Mouse (Mus musculus): ENCODE data around the gene Ccdc167. TPM values are rescaled to one million over a fixed set of nuclear protein-coding genes. Genes with fewer than 3 reads are reported as not detected.

The Ccdc167 gene
- polyA plus RNA-seq (2015; fragmentation: Nextera tagmentation; extraction: Ambion mirVana) = 12.4 and 12.9 TPM in 2 replicates

DNA sequence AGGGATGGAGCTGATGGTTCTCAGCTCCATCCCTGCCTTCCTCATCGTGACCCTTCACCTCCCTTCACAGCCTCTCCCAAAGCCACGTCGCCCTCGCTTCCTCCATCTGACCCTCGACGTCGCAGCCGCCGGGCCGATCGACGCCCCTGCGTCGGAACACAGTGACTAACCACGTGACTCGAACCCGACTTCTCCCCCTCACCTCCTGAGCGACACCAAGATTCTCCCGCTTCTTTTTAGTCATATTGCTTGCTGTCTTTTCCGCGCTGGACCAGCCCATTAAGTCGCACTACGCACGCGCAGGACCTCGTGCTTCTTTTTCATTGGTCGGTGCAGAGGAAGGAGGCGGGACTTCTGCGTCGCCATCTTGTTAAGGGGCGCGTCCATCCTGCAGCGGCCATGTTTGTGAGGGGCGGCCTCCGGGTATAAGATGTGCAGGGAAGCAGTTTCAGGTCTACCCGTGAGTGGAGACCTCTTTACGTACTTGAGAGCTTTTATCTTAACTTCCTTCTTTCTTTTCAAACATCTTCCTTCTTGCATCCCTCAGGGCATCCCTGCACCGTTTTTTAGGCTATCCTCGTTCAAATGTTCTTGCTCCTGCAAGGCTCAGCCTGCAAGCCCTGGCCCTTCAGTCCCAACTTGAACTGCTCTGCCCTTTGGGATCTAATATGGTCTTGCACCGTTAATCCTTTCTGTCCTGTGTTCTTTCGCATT, at the start of gene Ccdc167:
Gene Ccdc167, minus strand, starts transcription at position 313 of the 714 bp plus-strand sequence.
- peak; percentile 96 for ATAC-seq (replicated peaks)
- Histone ChIP-seq H3K9ac (replicated peaks) (peak within 1 kb of the TSS; percentile 69), H3K4me1 (peaks cover 49% of the 10 kb centered on the region), H3K4me3 (peak within 1 kb of the TSS; percentile 62), H3K27ac (replicated peaks) (peak within 1 kb of the TSS; percentile 71), H3K9me3 (no peaks in the 10 kb centered on the region), H3K27me3 (no peaks in the 10 kb centered on the region), H3K36me3 (no peaks in the 10 kb centered on the region), H3K4me2 (replicated peaks) (peak within 1 kb of the TSS; percentile 95)
- WGBS = 5% methylated on average over 41 of the region's 41 CpGs

DNA sequence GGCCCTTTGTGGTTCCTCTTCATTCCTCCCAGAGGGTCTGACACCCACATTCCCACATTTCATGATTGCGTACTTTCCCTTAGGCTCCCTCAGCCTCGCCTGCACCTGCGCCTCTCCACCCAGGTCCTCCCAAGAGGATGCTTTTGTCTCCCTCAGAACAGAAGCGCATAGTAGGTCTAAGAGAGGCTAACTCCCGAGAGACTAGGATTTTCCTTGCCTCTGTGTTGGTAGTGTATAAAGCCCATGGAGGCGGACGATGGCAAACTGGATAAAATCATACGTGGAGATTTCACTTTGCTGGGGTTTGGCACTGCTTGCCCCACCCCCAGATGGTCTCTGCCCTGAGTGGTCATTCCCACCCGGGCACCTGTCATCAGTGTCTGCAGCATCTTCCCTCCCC, 48.5 kb upstream of the Ccdc167 start:
- Histone ChIP-seq H3K9me3 (no peaks in the 10 kb centered on the region), H3K36me3 (no peaks in the 10 kb centered on the region), H3K27me3 (no peaks in the 10 kb centered on the region), H3K4me1 (peaks cover 9% of the 10 kb centered on the region), H3K27ac (replicated peaks) (no peak overlapping the region), H3K9ac (replicated peaks) (no peak overlapping the region), H3K4me3 (no peak overlapping the region), H3K4me2 (replicated peaks) (no peak overlapping the region)
- 88% methylated on average over 9 of the region's 9 CpGs for WGBS
- no peak for ATAC-seq (replicated peaks)

DNA sequence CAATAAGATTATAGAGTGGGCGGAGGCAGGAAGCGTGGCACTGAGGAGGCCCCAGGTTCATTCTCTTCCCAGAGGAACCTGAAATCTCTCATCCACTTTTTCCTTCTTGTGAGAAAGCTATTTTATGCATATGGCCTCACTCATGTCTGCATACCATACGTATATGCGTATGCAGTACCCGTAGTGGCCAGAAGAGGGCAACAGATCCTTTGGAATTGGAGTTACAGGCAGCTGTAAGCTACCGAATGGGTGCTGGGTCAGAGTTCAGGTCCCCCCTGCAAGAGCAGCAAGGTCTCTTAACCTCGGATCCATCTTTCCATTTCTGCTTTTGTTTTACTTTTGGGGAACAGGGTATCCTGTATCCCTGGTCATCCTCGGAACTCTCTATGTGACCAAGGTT, 45.7 kb upstream of the Ccdc167 start:
- peaks cover 13% of the 10 kb centered on the region for H3K4me1 ChIP-seq
- H3K4me2 ChIP-seq (replicated peaks) = no peak overlapping the region
- 71% methylated on average over 8 of the region's 8 CpGs for WGBS
- H3K9ac ChIP-seq (replicated peaks) = no peak overlapping the region
- ATAC-seq (replicated peaks) = no peak
- H3K27me3 ChIP-seq = no peaks in the 10 kb centered on the region
- no peak overlapping the region for H3K4me3 ChIP-seq
- no peak overlapping the region for H3K27ac ChIP-seq (replicated peaks)
- H3K9me3 ChIP-seq = no peaks in the 10 kb centered on the region
- H3K36me3 ChIP-seq = no peaks in the 10 kb centered on the region

DNA sequence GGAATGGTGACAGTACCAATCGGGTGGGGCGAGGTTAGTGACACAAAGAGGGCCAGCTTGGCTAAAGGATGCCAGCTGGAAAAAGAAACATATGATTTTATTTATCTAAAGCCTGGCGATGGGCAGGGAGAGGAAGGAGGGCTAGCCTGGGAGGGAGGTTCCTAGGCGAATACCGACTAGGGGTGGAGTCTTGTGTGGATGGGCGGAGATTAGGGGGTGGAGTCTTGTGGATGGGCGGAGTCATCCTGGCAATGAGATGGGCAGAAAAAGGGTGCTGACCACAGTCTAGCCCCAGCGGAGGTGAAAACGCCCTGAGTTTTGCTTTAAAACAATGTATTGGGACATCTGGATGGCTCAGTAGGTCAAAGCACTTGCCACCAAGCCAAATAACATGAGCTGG, 45.1 kb upstream of the Ccdc167 start:
- Histone ChIP-seq H3K4me2 (replicated peaks) (no peak overlapping the region), H3K4me3 (no peak overlapping the region), H3K9me3 (no peaks in the 10 kb centered on the region), H3K9ac (replicated peaks) (no peak overlapping the region), H3K4me1 (peaks cover 13% of the 10 kb centered on the region), H3K27me3 (no peaks in the 10 kb centered on the region), H3K27ac (replicated peaks) (0 out of 2 replicates have a peak overlapping the region, but pooled peaks have one; percentile 82), H3K36me3 (no peaks in the 10 kb centered on the region)
- 80% methylated on average over 9 of the region's 9 CpGs for WGBS
- no peak for ATAC-seq (replicated peaks)

DNA sequence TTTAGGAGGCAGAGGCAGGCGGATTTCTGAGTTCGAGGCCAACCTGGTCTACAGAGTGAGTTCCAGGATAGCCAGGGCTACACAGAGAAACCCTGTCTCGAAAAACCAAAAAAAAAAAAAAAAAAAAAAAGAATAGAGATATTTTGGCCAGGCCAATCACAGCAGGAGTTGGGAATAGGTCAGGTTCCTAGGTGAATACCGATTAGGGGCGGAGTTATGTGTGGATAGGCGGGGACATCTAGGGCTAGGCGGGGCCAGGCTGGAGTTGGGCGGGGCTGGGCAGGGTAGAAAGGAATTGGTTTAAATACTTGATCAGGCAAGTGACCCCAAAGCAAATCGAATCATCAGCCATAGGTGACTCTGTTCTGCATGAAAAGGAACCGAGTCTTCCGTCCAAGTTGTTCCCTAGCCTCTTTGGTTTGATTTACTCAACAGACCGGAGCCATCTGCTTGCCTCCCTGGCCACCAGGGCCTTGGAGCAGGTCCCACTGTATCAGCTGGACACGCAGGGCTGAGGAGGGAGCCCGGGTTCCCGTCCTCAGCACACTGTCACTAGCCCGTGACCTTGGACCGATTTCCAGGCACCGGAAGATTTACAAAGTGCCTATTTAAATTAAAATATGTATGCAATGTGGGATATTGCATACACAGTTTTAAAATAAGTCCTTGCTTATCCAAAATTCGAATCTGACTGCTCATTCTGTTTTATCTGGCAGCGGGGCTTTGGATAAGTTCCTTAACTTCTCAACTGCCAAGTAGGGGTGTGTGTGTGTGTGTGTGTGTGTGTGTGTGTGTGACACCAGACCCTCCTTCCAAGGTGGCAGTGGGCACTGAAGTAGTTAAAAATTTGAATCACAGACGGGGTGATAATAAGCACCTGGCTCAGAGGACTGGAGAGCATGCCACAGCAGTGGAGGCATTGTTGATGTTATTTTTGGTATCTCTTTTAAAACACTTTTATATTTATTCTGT, 43.8 kb upstream of the Ccdc167 start:
- no peak overlapping the region for H3K4me2 ChIP-seq (replicated peaks)
- H3K27ac ChIP-seq (replicated peaks) = peak overlapping the region; percentile 82
- H3K9ac ChIP-seq (replicated peaks) = no peak overlapping the region
- H3K4me1 ChIP-seq = peaks cover 13% of the 10 kb centered on the region
- 75% methylated on average over 21 of the region's 21 CpGs for WGBS
- no peak overlapping the region for H3K4me3 ChIP-seq
- H3K36me3 ChIP-seq = no peaks in the 10 kb centered on the region
- H3K27me3 ChIP-seq = no peaks in the 10 kb centered on the region
- peak; percentile 61 for ATAC-seq (replicated peaks)
- no peaks in the 10 kb centered on the region for H3K9me3 ChIP-seq

DNA sequence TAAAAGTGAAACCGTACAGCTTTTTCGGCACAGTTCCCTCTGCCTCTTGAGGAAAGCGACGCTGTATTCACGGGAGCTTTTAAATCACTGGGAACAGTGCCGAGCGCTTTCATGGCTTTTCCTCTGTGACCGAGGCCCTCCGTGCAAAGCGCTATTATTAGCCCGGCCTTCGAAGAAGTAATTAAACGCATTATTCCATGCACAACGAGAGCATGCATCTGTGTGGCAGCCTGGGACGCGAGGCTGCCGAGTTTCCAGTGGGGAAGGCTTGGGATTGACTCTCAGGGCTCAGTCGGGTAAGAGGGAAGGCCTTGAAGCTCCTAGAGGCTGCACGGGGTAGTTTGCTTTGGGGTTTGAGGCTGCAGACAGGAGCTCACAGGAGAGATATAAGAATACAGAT, 43.1 kb upstream of the Ccdc167 start:
- no peaks in the 10 kb centered on the region for H3K9me3 ChIP-seq
- H3K4me1 ChIP-seq = peaks cover 13% of the 10 kb centered on the region
- H3K4me2 ChIP-seq (replicated peaks) = no peak overlapping the region; the same call in 1 of the 2 replicates
- no peak overlapping the region for H3K4me3 ChIP-seq
- H3K36me3 ChIP-seq = no peaks in the 10 kb centered on the region
- peak overlapping the region; percentile 82 for H3K27ac ChIP-seq (replicated peaks)
- H3K9ac ChIP-seq (replicated peaks) = no peak overlapping the region
- no peaks in the 10 kb centered on the region for H3K27me3 ChIP-seq
- peak; percentile 57 for ATAC-seq (replicated peaks)
- WGBS = 46% methylated on average over 19 of the region's 19 CpGs

DNA sequence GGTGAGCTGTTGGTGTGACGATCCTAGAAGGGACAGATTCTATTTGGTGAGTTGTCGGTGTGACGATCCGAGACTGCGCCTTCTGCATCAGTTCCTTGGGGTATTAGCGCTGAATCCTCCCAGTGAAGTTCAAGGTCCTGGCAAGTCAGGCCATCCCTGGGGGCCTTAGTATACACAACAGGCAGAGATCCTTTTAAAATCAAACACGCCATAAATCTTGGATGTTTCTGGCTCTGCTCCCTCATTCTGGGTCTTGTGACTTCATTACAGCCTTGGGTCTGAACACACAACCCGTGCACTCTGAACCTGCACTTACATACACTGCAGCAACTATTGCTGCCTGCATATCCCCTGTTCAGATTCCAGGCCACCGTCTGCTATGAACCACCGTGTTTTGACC, 39.5 kb upstream of the Ccdc167 start:
- H3K27ac ChIP-seq (replicated peaks) = no peak overlapping the region
- no peaks in the 10 kb centered on the region for H3K9me3 ChIP-seq
- peaks cover 13% of the 10 kb centered on the region for H3K4me1 ChIP-seq
- no peaks in the 10 kb centered on the region for H3K27me3 ChIP-seq
- WGBS = 88% methylated on average over 10 of the region's 10 CpGs
- ATAC-seq (replicated peaks) = no peak
- H3K4me3 ChIP-seq = no peak overlapping the region
- H3K9ac ChIP-seq (replicated peaks) = no peak overlapping the region
- no peaks in the 10 kb centered on the region for H3K36me3 ChIP-seq
- no peak overlapping the region for H3K4me2 ChIP-seq (replicated peaks)

DNA sequence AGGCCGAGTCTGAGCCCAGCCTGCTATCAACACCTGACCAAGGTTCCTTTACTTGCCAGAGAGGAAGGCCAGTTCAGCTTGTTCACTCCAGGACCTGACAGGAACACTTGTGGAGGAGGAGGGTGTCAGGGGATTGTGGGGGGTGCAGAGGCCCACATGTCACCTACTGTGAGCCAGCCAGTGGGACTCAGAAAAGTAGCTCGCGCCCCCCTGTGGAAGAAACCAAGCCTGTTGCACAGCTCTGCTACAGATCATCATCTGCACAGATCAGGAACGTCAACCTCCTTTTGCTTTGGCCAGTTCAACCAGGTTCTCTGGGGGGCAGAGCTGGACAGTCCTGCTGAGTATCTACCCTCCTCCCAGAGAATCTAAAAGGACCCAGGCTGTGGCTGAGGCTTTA, 37.7 kb upstream of the Ccdc167 start:
- 45% methylated on average over 4 of the region's 4 CpGs for WGBS
- no peaks in the 10 kb centered on the region for H3K27me3 ChIP-seq
- H3K4me2 ChIP-seq (replicated peaks) = no peak overlapping the region
- H3K9me3 ChIP-seq = no peaks in the 10 kb centered on the region
- ATAC-seq (replicated peaks) = no peak
- no peak overlapping the region for H3K27ac ChIP-seq (replicated peaks)
- no peak overlapping the region for H3K9ac ChIP-seq (replicated peaks)
- H3K4me1 ChIP-seq = peaks cover 8% of the 10 kb centered on the region
- no peak overlapping the region for H3K4me3 ChIP-seq
- H3K36me3 ChIP-seq = no peaks in the 10 kb centered on the region

DNA sequence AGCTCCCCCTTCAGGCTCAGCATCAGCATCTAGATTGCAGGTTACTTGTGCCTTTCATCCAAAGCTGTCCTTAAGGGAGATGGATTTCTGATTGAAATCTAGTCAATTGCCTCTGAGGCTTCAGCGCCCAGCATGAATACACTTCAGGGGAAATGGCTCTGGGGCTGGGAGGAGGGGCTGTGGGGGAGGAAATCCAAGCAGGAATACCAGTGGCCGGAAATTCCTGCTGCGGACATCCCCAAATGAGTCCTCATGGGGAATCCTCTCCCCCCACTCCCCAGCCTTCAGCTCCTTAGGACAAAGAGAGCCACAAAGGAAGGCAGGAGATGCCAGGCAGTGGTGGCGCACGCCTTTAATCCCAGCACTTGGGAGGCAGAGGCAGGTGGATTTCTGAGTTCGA, 30.6 kb upstream of the Ccdc167 start:
- no peak overlapping the region for H3K27ac ChIP-seq (replicated peaks)
- no peak overlapping the region for H3K9ac ChIP-seq (replicated peaks)
- ATAC-seq (replicated peaks) = no peak
- H3K9me3 ChIP-seq = no peaks in the 10 kb centered on the region
- no peak overlapping the region for H3K4me2 ChIP-seq (replicated peaks)
- no peak overlapping the region for H3K4me3 ChIP-seq
- no peaks in the 10 kb centered on the region for H3K27me3 ChIP-seq
- peaks cover 7% of the 10 kb centered on the region; the same call in 1 of the 2 replicates for H3K4me1 ChIP-seq
- no peaks in the 10 kb centered on the region for H3K36me3 ChIP-seq
- WGBS = 52% methylated on average over 6 of the region's 6 CpGs

DNA sequence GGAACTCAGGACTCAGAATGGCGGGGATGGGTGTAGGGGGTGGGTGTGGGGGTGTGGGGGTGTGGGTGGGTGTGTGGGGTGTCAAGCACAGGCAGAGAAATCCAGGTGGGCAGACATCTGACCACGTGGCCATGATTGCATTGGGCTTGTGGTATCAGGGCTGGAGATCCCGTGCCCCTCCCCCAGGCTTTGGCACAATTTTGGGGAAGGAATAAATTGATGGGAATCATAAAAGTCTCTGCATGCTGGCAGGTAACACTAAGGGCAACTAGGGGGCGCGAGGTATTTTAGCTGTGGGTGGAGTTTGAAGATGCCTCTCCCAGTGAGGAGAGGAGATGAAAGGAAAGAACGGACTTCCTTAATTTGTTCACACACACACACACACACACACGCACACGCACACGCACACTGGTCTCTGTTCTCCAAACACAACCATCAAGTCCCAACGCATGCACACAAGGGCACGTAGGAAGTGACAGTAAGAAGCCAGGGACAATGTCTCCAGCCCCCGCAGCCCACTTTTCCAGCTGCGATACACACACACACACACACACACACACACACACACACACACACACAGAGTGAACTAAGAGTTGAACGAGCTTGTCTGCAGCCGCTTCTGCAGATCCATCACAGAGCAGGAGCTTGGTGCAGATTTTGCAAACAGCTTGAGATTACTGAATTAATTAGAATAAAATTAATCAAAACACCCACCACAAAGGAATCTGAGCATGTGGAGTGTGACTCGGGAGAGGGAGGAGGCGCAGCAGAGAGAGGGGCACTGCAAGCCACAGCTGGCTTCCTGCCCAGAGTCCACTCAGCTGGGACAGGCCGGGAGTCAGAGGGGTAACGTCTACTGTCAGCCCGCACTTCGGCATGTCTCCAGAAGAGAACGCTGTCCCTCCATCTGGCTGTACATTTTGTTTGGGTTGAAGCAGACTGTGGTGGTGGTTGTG, 21.3 kb upstream of the Ccdc167 start:
- Histone ChIP-seq H3K27me3 (no peaks in the 10 kb centered on the region), H3K9me3 (no peaks in the 10 kb centered on the region), H3K4me1 (peaks cover 35% of the 10 kb centered on the region), H3K4me2 (replicated peaks) (peak overlapping the region; percentile 20), H3K27ac (replicated peaks) (peak overlapping the region; percentile 85), H3K9ac (replicated peaks) (no peak overlapping the region), H3K36me3 (no peaks in the 10 kb centered on the region), H3K4me3 (no peak overlapping the region)
- WGBS = 15% methylated on average over 22 of the region's 22 CpGs
- peak; percentile 84 for ATAC-seq (replicated peaks)

DNA sequence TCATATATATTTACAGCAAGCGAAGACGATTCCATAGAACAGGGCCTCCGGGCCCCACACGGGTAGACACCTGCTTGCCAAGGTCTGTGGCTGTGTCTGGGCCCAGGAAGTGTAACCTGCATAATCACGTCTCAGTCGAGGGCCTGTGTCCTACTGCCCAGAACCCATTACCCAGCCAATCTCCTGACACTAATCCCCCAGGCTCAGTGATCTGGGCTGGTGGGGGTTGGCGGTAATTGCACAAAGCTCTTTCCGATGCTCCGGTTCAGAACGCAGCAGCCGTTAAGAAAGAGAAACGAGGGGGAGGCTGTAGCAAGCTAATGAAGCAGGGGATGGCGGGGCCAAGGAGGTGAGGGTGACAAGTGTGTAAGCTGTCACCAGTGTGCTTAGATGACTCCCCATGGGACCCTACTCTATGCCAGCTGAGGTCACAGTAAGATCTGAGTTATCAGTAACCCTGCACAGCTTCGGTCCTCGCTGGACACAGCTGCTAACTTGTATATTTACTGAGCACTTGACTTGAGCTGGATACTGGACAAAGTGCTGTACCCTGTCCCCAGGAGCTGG, 19.7 kb upstream of the Ccdc167 start:
- 15% methylated on average over 15 of the region's 15 CpGs for WGBS
- no peaks in the 10 kb centered on the region for H3K9me3 ChIP-seq
- no peaks in the 10 kb centered on the region for H3K36me3 ChIP-seq
- H3K27me3 ChIP-seq = no peaks in the 10 kb centered on the region
- H3K4me2 ChIP-seq (replicated peaks) = no peak overlapping the region
- ATAC-seq (replicated peaks) = no peak
- H3K9ac ChIP-seq (replicated peaks) = no peak overlapping the region; the same call in 1 of the 2 replicates
- H3K27ac ChIP-seq (replicated peaks) = peak overlapping the region; percentile 71
- H3K4me1 ChIP-seq = peaks cover 45% of the 10 kb centered on the region
- no peak overlapping the region for H3K4me3 ChIP-seq

Data from forebrain, embryonic 15.5 days (tissue).